Mouse (Mus musculus) brain, embryonic 14.5 days (tissue): Measurements from ENCODE around the gene Ifrd2.

Experiments used
- CTCF ChIP-seq: fragments of 200-500 bp; IDR thresholded peaks from 2 replicates; pipeline ENCODE4 v1.5.1; 2012; ENCODE audit warnings: inconsistent platforms, mild to moderate bottlenecking, moderate library complexity, borderline replicate concordance; ENCODE audit not compliant: insufficient read depth, insufficient read length; ENCODE audit errors: extremely low read depth
- POLR2A ChIP-seq: fragments of 200-500 bp; IDR thresholded peaks from 2 replicates; pipeline ENCODE4 v1.6.1; 2012; ENCODE audit warnings: mild to moderate bottlenecking, inconsistent platforms, borderline replicate concordance; ENCODE audit not compliant: poor library complexity, insufficient read depth, insufficient read length, severe bottlenecking; ENCODE audit errors: extremely low read depth

GRCm38 (mm10) chr9:107601275-107601674, 13.8 kb downstream of the Ifrd2 start:
- TF ChIP-seq CTCF (no peak), POLR2A (no peak)
